Mouse (Mus musculus) macrophage (primary cell): Measurements from ENCODE around the gene Ckb. TPM values are rescaled to one million over a fixed set of nuclear protein-coding genes. Genes with fewer than 3 reads are reported as not detected.
"Not testable (repeated sequence)": the region's sequence is repeated elsewhere in the genome, so short reads cannot be mapped to it uniquely, and the experiment has no call there.

Source experiments
- H3K27ac ChIP-seq: fragments of 350-480 bp; formaldehyde crosslinking; 2 replicates; pipeline ENCODE4 v1.9.0; 2021
- H3K36me3 ChIP-seq: fragments of 350-480 bp; formaldehyde crosslinking; 2 replicates; pipeline ENCODE4 v1.9.0; 2021; ENCODE audit errors: inconsistent target
- H3K4me3 ChIP-seq: fragments of 350-480 bp; formaldehyde crosslinking; 2 replicates; pipeline ENCODE4 v1.9.0; 2021; ENCODE audit errors: inconsistent target
- H3K79me2 ChIP-seq: fragments of 350-480 bp; formaldehyde crosslinking; 2 replicates; pipeline ENCODE4 v1.9.0; 2021; ENCODE audit errors: inconsistent target
- WGBS: methylation state at CpG from one replicate; pipeline ENCODE4 v1.1.7; 2026; ENCODE audit warnings: inconsistent platforms; ENCODE audit not compliant: missing documents; 5-methylcytosine and 5-hydroxymethylcytosine counted together
- polyA plus RNA-seq: library from polyadenylated mRNA; stranded (reverse); fragments of 250-400 nt; gene quantifications from 3 replicates; pipeline ENCODE4 v1.2.4, GENCODE M21; 2018; ENCODE audit warnings: inconsistent platforms
- total RNA-seq, 78 experiments: library from RNA; depleted of rRNA; stranded (reverse); fragments of 250-400 nt; gene quantifications; 1 replicate in 9 of 78; 2 replicates in 24 of 78; 3 replicates in 43 of 78; 4 replicates in 2 of 78; pipeline ENCODE4 v1.2.4; 2018; ENCODE audit warnings: inconsistent platforms in 56 of 78

Ckb gene
- total RNA-seq (2018; cell fraction: chromatin; rRNA removed), result 100 to 1,000 TPM in 5 of 26 experiments, 10 to 100 TPM in 18, 1 to 10 TPM in 3; 3.7 to 154 (median 33.6) TPM
- total RNA-seq (2018; cell fraction: cytosol; rRNA removed), result 100 to 1,000 TPM; 119 to 258 (median 181) TPM
- total RNA-seq (2018; cell fraction: nucleus; rRNA removed), result 100 to 1,000 TPM in 7 of 26 experiments, 10 to 100 TPM in 19; 17.8 to 207 (median 69.1) TPM
- 135 to 330 TPM (median 190 TPM) in 3 replicates for polyA plus RNA-seq

- Histone ChIP-seq H3K36me3 (no peaks in the 10 kb centered on the region), H3K79me2 (peaks cover 22% of the 10 kb centered on the region), H3K27ac (peak within 1 kb of the TSS; percentile 66), H3K4me3 (peak within 1 kb of the TSS; percentile 73)
- WGBS, result under 1% methylated on average over 30 of the region's 31 CpGs
Observed at GRCm38 (mm10) chr12:111672176-111672575, at the start of gene Ckb. Ckb (minus strand) TSS chr12:111672338.

DNA sequence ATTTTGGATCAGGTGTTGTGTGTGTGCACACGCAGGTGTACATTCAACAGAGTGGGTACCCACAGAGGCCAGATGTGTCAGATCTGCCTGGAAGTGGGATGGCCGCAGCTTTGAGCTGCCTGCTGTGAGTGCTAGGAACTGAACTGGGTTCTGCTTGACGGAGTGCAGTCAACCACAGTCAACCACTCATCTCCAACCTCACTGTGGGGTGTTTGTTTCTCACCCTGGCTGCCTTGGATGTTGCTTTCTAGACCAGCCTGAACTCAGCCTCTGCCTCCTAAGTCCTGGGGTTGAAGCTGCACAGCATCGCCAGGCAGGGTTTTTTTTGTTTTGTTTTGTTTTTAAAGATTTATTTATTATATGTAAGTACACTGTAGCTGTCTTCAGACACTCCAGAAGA is 48.1 kb upstream of the Ckb start:
- 100% methylated on average over 4 of the region's 4 CpGs for WGBS
- Histone ChIP-seq H3K27ac (no peak overlapping the region), H3K4me3 (no peak overlapping the region), H3K36me3 (peaks cover 15% of the 10 kb centered on the region; the same call in 1 of the 2 replicates), H3K79me2 (peaks cover 50% of the 10 kb centered on the region; the same call in 1 of the 2 replicates)

- Histone ChIP-seq H3K36me3 (peaks cover 2% of the 10 kb centered on the region; the same call in 1 of the 2 replicates), H3K27ac (no peak overlapping the region), H3K79me2 (peaks cover 65% of the 10 kb centered on the region; the same call in 1 of the 2 replicates), H3K4me3 (no peak overlapping the region)
- WGBS, result 74% methylated on average over 8 of the region's 8 CpGs
Observed at GRCm38 (mm10) chr12:111718656-111719055, 46.5 kb upstream of the Ckb start.

DNA sequence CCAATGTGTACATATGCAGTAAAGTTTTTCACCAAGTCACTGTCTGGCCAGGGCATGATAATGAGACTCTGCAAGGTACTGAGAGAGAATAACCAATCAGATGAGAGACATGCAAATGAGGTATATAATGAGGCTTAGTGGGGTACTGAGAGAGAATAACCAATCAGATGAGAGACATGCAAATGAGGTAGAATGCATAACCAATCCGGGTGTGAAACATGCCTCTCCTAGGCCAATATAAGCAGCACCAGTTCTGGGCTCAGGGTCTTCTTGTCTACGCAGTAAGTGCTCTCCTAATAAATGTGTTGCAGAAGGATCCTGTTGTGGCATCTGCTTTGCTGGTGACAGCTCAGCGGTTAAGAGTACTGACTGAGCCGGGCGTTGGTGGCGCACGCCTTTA is 44.4 kb upstream of the Ckb start:
- Histone ChIP-seq H3K36me3 (no peaks in the 10 kb centered on the region), H3K4me3 (no peak overlapping the region), H3K79me2 (peaks cover 78% of the 10 kb centered on the region; the same call in 1 of the 2 replicates), H3K27ac (no peak overlapping the region)
- 96% methylated on average over 7 of the region's 7 CpGs for WGBS

DNA sequence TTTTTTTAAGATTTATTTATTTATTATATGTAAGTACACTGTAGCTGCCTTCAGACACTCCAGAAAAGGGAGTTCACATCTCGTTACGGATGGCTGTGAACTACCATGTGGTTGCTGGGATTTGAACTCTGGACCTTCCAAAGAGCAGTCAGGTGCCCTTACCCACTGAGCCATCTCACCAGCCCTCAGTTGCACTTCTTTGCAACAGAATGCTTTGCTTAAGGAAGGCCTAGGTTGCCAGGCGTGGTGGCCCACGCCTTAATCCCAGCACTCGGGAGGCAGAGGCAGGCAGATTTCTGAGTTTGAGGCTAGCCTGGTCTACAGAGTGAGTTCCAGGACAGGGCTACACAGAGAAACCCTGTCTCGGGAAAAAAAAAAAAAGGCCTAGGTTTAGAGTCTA is 41.7 kb upstream of the Ckb start:
- peak overlapping the region; percentile 69 for H3K4me3 ChIP-seq
- peaks cover 77% of the 10 kb centered on the region; the same call in 1 of the 2 replicates for H3K79me2 ChIP-seq
- WGBS, result 71% methylated on average over 6 of the region's 6 CpGs
- peaks cover 23% of the 10 kb centered on the region for H3K36me3 ChIP-seq
- not testable (repeated sequence) for H3K27ac ChIP-seq

DNA sequence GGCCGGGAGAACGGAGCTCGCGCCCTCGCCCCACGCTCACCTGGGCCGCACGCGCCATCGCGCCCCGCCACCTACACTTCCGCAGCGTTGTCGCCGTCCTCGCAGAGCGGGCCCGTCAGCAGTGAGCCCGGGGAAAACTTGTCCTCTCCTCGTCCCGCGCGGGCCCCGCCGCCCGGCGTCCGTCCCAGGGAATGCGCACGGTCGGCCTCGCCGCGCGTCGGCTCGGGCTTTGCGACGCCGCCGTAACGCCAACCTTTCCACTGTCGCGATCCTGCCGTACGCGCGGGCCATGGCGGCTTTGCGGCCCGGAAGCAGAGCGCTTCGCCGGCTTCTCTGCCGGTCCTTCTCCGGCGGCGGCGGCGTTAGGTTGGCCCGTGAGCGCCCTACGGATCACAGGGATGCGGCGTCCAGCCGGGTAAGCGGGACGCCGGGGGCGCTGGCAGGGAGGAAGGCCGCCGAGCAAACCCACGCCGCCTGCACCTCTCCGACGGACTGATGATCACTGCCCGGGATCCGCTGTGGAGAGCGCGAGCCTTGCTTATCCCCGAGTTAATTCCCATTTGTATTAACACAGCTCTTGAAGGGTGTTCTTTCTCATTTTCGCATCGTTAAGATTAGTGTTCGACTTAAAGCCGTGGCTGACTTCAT is 41.0 kb upstream of the Ckb start, which contains the start of the genes Bag5 and Apopt1:
TSS of gene Bag5 (minus strand) at position 254 of the 648 bp plus-strand sequence.
TSS of gene Apopt1 (plus strand) at position 258 of the 648 bp plus-strand sequence.
- Histone ChIP-seq H3K79me2 (peaks cover 70% of the 10 kb centered on the region; the same call in 1 of the 2 replicates), H3K36me3 (peaks cover 26% of the 10 kb centered on the region), H3K4me3 (peak within 1 kb of the TSS; percentile 69), H3K27ac (no peak within 1 kb of the TSS)
- WGBS, result 1% methylated on average over 86 of the region's 86 CpGs

- H3K4me3 ChIP-seq, result peak overlapping the region; percentile 65
- H3K79me2 ChIP-seq, result peaks cover 64% of the 10 kb centered on the region; the same call in 1 of the 2 replicates
- no peak overlapping the region for H3K27ac ChIP-seq
- WGBS, result 1% methylated on average over 26 of the region's 33 CpGs
- H3K36me3 ChIP-seq, result peaks cover 26% of the 10 kb centered on the region
Observed at GRCm38 (mm10) chr12:111712476-111712875, 40.3 kb upstream of the Ckb start.

DNA sequence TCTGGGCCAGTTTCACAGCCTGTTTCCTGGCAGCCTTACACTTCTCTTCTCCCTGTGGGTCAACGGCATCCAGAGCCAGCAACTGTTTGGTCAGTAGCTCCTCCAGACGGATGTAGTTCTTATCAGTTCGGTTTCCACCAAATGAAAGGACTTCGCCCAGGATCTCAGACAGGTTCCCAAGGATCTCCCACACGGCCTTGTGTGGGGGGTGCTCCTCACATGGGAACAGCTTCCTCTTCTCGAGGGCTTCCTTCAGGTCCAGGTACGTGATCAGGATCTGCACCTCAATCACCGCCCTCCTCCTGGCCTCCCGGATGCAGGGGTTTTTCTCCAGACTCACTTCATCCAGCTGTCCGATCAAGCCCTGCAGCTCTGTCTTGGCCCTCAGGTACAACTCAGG is 38.0 kb upstream of the Ckb start:
- Histone ChIP-seq H3K4me3 (no peak overlapping the region), H3K36me3 (peaks cover 26% of the 10 kb centered on the region), H3K27ac (no peak overlapping the region), H3K79me2 (peaks cover 40% of the 10 kb centered on the region; the same call in 1 of the 2 replicates)
- 96% methylated on average over 10 of the region's 10 CpGs for WGBS

GRCm38 (mm10) chr12:111708181-111708580 is 36.0 kb upstream of the Ckb start:
- 52% methylated on average over 4 of the region's 4 CpGs for WGBS
- no peak overlapping the region for H3K4me3 ChIP-seq
- peaks cover 23% of the 10 kb centered on the region; the same call in 1 of the 2 replicates for H3K79me2 ChIP-seq
- peaks cover 26% of the 10 kb centered on the region for H3K36me3 ChIP-seq
- H3K27ac ChIP-seq, result no peak overlapping the region

DNA sequence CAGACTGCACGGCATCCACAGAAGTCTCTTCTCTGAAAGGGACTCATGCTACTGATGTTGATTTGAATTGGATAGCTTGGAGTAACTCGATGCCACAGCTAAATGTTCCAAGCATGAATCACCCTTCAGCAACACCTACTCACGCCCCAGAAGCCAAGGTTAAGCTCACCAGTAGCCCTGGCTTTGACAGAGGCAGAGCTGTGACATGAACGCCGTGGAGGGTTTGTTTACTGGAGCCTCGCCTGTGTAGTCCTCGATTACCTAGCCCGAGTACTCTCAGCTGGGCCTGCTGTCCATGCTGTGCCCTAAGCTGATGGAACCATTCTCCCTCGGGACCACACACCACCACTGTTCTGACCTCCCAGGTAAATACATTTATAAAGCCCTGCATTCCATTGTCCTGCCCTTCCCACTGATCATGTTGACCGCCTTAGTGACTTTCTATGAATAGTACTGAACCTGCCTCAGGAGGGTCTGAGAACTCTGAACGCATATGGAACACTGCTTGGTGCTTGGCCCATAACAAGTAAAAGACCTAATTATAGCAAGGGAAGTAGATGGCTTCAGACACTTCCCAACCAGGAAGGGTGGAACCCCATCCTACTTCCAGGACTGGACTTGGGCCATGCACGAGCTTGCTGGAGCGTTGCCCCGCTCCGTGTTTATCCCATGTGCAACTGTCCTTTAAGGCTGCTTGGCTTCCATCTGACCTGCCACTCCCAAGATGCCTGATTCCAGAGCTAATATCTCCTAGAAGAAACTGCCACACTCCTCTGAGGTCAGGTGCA is 33.2 kb upstream of the Ckb start:
- WGBS, result 85% methylated on average over 15 of the region's 15 CpGs
- H3K27ac ChIP-seq, result no peak overlapping the region

GRCm38 (mm10) chr12:111704609-111705008 is 32.5 kb upstream of the Ckb start:
- Histone ChIP-seq H3K36me3 (peaks cover 10% of the 10 kb centered on the region; the same call in 1 of the 2 replicates), H3K27ac (no peak overlapping the region), H3K79me2 (no peaks in the 10 kb centered on the region), H3K4me3 (no peak overlapping the region)
- WGBS, result 91% methylated on average over 9 of the region's 9 CpGs

More for the DNA sequence above, 33.2 kb upstream of the Ckb start:
- H3K79me2 ChIP-seq, result peaks cover 2% of the 10 kb centered on the region; the same call in 1 of the 2 replicates
- H3K36me3 ChIP-seq, result peaks cover 18% of the 10 kb centered on the region
- no peak overlapping the region for H3K4me3 ChIP-seq

DNA sequence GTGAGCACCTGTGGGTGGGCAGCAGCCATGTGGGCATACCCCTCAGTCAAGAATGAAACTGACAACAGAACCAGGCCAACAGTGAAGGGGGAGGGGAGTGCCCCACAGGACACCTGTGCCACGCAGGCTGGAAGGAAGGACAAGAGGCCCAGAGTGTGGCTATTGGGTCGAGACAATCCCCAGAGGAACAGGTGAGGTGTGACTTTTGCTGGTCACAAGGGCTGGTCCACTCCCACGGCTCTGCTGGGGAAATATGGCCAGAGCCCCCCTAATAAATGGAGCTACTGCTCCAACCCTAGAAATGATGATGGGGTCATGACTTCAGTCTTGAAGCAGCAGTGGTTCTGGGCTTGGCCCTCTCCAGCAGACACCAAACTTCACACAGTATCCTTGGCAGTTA is 31.2 kb upstream of the Ckb start:
- WGBS, result 67% methylated on average over 3 of the region's 3 CpGs
- no peak overlapping the region for H3K27ac ChIP-seq
- H3K4me3 ChIP-seq, result no peak overlapping the region
- H3K79me2 ChIP-seq, result no peaks in the 10 kb centered on the region
- H3K36me3 ChIP-seq, result no peaks in the 10 kb centered on the region

GRCm38 (mm10) chr12:111700920-111701458 is 28.9 kb upstream of the Ckb start:
- WGBS, result 84% methylated on average over 9 of the region's 9 CpGs

GRCm38 (mm10) chr12:111699542-111699941 is 27.4 kb upstream of the Ckb start:
- no peak overlapping the region for H3K27ac ChIP-seq
- H3K4me3 ChIP-seq, result no peak overlapping the region
- 94% methylated on average over 4 of the region's 4 CpGs for WGBS
- H3K79me2 ChIP-seq, result no peaks in the 10 kb centered on the region
- no peaks in the 10 kb centered on the region for H3K36me3 ChIP-seq

More at GRCm38 (mm10) chr12:111700920-111701458, 28.9 kb upstream of the Ckb start:
- Histone ChIP-seq H3K79me2 (no peaks in the 10 kb centered on the region), H3K36me3 (no peaks in the 10 kb centered on the region), H3K27ac (no peak overlapping the region), H3K4me3 (no peak overlapping the region)
